ENCODE assay signal across 14 mouse cellular contexts in genomic region chr4:107249471-107249870, GRCm38 (mm10). TPM values are rescaled to one million over a fixed set of nuclear protein-coding genes. Genes with fewer than 3 reads are reported as not detected.
DNase-seq lines count a peak whose midpoint lies in the region; ATAC-seq lines count a peak whose summit lies in the region.
"Had no signal": no experiment of that assay in that cellular context is flagged by ENCODE, and none has a peak within 500 bp of the region (broad histone marks: within the 10 kb centered on the region; RNA-seq: fewer than 3 reads in every experiment).

No protein-coding gene starts in this region.

- peak; percentile 13 for DNase-seq in cerebellum, adult 9-11 months
- no peak for DNase-seq in cerebellum, postnatal 4 days (ENCODE audit: low spot score in 2 of 2)
- no peak for DNase-seq in heart, adult 8-10 months (ENCODE audit: low spot score)
- peak; percentile 13 for DNase-seq in right cerebral cortex, postnatal 25 days
- DNase-seq in right cerebral cortex, postnatal 36 days (ENCODE audit: low spot score in 2 of 2): no peak
- DNase-seq in spleen, postnatal 14 days (ENCODE audit: low spot score in 2 of 2): no peak
- DNase-seq: adrenal gland, postnatal 36 days; spleen, adult 18-20 months had no signal

- no peak for ATAC-seq in heart, embryonic 16.5 days (replicated peaks; ENCODE audit: extremely low read depth, insufficient read depth, low FRiP score)
- ATAC-seq in kidney, embryonic 16.5 days (ENCODE audit: low FRiP score, low TSS enrichment): no peak
- ATAC-seq: intestine, postnatal 0 days; liver, embryonic 12.5 days had no signal

- peaks cover 54% of the 10 kb centered on the region for H3K4me1 ChIP-seq in heart, embryonic 16.5 days (ENCODE audit: control insufficient read depth, insufficient read depth, low read length)
- H3K4me1 ChIP-seq in kidney, embryonic 16.5 days (ENCODE audit: insufficient read depth, low read length): peaks cover 51% of the 10 kb centered on the region

- 23% methylated on average over 2 of the region's 2 CpGs for WGBS in heart, embryonic 16.5 days
- WGBS in kidney, embryonic 16.5 days: 49% methylated on average over 2 of the region's 2 CpGs

- no peaks in the 10 kb centered on the region for H3K36me3 ChIP-seq in heart, embryonic 16.5 days (ENCODE audit: control insufficient read depth, insufficient read depth)
- no peaks in the 10 kb centered on the region for H3K36me3 ChIP-seq in kidney, embryonic 16.5 days (ENCODE audit: insufficient read depth, low read length)

- no peak overlapping the region for H3K4me3 ChIP-seq in heart, embryonic 16.5 days (ENCODE audit: low read length)
- H3K4me3 ChIP-seq in kidney, embryonic 16.5 days (ENCODE audit: low read length): no peak overlapping the region
- H3K4me3 ChIP-seq: liver, embryonic 12.5 days had no signal

- no peaks in the 10 kb centered on the region for H3K27me3 ChIP-seq in heart, embryonic 16.5 days (ENCODE audit: control insufficient read depth, insufficient read depth, low read length)
- no peaks in the 10 kb centered on the region for H3K27me3 ChIP-seq in kidney, embryonic 16.5 days (ENCODE audit: insufficient read depth, low read length)
- H3K27me3 ChIP-seq: liver, embryonic 12.5 days had no signal

- H3K27ac ChIP-seq in heart, embryonic 16.5 days (ENCODE audit: low read length): peak overlapping the region; percentile 16; the same call in 1 of the 2 replicates
- no peak overlapping the region for H3K27ac ChIP-seq in kidney, embryonic 16.5 days (ENCODE audit: low read length)
- H3K27ac ChIP-seq: liver, embryonic 12.5 days had no signal

- no peak overlapping the region for H3K9ac ChIP-seq in heart, embryonic 16.5 days (ENCODE audit: low read length)
- H3K9ac ChIP-seq in kidney, embryonic 16.5 days (replicated peaks; ENCODE audit: low read length): no peak overlapping the region
- H3K9ac ChIP-seq: liver, embryonic 12.5 days had no signal

- no peaks in the 10 kb centered on the region for H3K9me3 ChIP-seq in heart, embryonic 16.5 days (replicated peaks; ENCODE audit: control insufficient read depth, low read length)
- no peaks in the 10 kb centered on the region for H3K9me3 ChIP-seq in kidney, embryonic 16.5 days (ENCODE audit: low read length)
- H3K9me3 ChIP-seq: liver, embryonic 12.5 days had no signal

- H3K4me2 ChIP-seq in heart, embryonic 16.5 days (ENCODE audit: low read depth, low read length): no peak overlapping the region
- no peak overlapping the region for H3K4me2 ChIP-seq in kidney, embryonic 16.5 days (replicated peaks; ENCODE audit: low read depth, low read length)
- H3K4me2 ChIP-seq: liver, embryonic 12.5 days had no signal

RNA-seq across cellular contexts. Expression of gene Lrrc42, which starts 3.9 kb away (rescaled TPM):
- 40.5 and 48.3 TPM in 2 replicates for polyA plus RNA-seq in heart, embryonic 16.5 days (2015; fragmentation: Nextera tagmentation; extraction: Ambion mirVana)
- 10 to 100 TPM in 2 of 4 experiments, 1 to 10 TPM in 2; 8.5 to 11.0 (median 10.2) TPM for total RNA-seq in heart, adult 8-10 months (2022)
- polyA plus RNA-seq in kidney, embryonic 16.5 days (2015; fragmentation: Nextera tagmentation; extraction: Ambion mirVana): 96.2 and 108 TPM in 2 replicates

RNA-seq across cellular contexts. Expression of gene Hspb11, which starts 3.9 kb away (rescaled TPM):
- polyA plus RNA-seq in heart, embryonic 16.5 days (2015; fragmentation: Nextera tagmentation; extraction: Ambion mirVana): 29.1 and 34.0 TPM in 2 replicates
- 10 to 100 TPM; 10.1 to 12.3 (median 10.2) TPM for total RNA-seq in heart, adult 8-10 months (2022)
- polyA plus RNA-seq in kidney, embryonic 16.5 days (2015; fragmentation: Nextera tagmentation; extraction: Ambion mirVana): 32.8 and 34.1 TPM in 2 replicates

RNA-seq across cellular contexts. Expression of gene Ldlrad1, which starts 40.5 kb away (rescaled TPM):
- polyA plus RNA-seq in heart, embryonic 16.5 days (2015; fragmentation: Nextera tagmentation; extraction: Ambion mirVana): not detected in 2 replicates
- not detected for total RNA-seq in heart, adult 8-10 months (2022)
- polyA plus RNA-seq in kidney, embryonic 16.5 days (2015; fragmentation: Nextera tagmentation; extraction: Ambion mirVana): not detected in 2 replicates
- total RNA-seq: adrenal gland, postnatal 36 days; common myeloid progenitor, adult 5-6 weeks; layer of hippocampus, postnatal 25 days had no signal
- polyA plus RNA-seq: intestine, postnatal 0 days; liver, embryonic 12.5 days had no signal

RNA-seq across cellular contexts. Expression of gene Dio1, which starts 57.5 kb away (rescaled TPM):
- polyA plus RNA-seq in heart, embryonic 16.5 days (2015; fragmentation: Nextera tagmentation; extraction: Ambion mirVana): 0.35 and 0.91 TPM in 2 replicates
- total RNA-seq in heart, adult 8-10 months (2022): not detected
- 0.47 and 0.68 TPM in 2 replicates for polyA plus RNA-seq in kidney, embryonic 16.5 days (2015; fragmentation: Nextera tagmentation; extraction: Ambion mirVana)
- total RNA-seq: adrenal gland, postnatal 36 days; common myeloid progenitor, adult 5-6 weeks; layer of hippocampus, postnatal 25 days had no signal
- polyA plus RNA-seq: liver, embryonic 12.5 days had no signal

Comparison
In these comparisons a context has a peak if more than half of its experiments do, and no peak if none do; other contexts are left out.
1. DNase-seq: peak in cerebellum, adult 9-11 months (single experiment) and right cerebral cortex, postnatal 25 days (single experiment); none in cerebellum, postnatal 4 days (0 of 2), heart, adult 8-10 months (single experiment), right cerebral cortex, postnatal 36 days (0 of 2) and spleen, postnatal 14 days (0 of 2).